Mouse (Mus musculus) hematopoietic stem cell, adult 5-6 weeks (primary cell): Measurements from ENCODE around the gene Ank3. TPM values are rescaled to one million over a fixed set of nuclear protein-coding genes. Genes with fewer than 3 reads are reported as not detected.

Source experiments
- ATAC-seq, 2 experiments: fragments of 125-278 bp in 1 of 2; replicated peaks in 1 of 2; 2 replicates each; pipeline ENCODE4 v1.8.0; 2016 to 2017; ENCODE audit warnings: inconsistent platforms in 2 of 2, mild to moderate bottlenecking in 2 of 2, moderate number of reproducible peaks in 2 of 2, low read depth in 1 of 2, moderate TSS enrichment in 1 of 2; ENCODE audit not compliant: low FRiP score in 2 of 2, poor library complexity in 2 of 2, severe bottlenecking in 2 of 2, insufficient read depth in 1 of 2, low TSS enrichment in 1 of 2
- total RNA-seq: library from RNA; stranded (forward); fragments of 172-1452, 232-1000 nt; gene quantifications from 2 replicates; pipeline ENCODE4 v1.2.3, GENCODE M21; 2017

Gene Ank3
- total RNA-seq, 1 experiment from 2014 or later = not detected

- ATAC-seq = no peak
Observed at GRCm38 (mm10) chr10:69785692-69786091, 387.1 kb downstream of the Ank3 start.

- ATAC-seq = no peak
Observed at GRCm38 (mm10) chr10:69786220-69786993, 387.8 kb downstream of the Ank3 start.

DNA sequence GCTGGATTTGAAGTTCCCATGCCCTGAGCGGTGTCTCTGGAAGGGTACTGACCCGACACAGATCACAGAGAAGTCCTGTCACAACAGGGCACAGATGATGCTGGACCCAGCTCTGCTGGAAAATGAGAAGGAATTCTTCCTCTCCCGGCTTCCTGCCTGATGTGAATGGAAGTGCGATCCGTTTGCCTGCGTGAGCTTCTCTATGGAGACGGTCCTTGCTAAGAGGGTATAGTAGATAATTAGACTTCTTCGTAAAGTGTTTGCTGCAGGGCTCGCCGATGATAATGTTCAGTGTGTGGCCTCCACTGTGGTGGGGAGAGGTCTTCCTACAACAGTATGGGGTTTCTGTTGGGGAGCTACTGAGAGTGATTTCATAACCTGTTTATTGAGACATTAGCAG lies 388.8 kb downstream of the Ank3 start:
- ATAC-seq = no peak

DNA sequence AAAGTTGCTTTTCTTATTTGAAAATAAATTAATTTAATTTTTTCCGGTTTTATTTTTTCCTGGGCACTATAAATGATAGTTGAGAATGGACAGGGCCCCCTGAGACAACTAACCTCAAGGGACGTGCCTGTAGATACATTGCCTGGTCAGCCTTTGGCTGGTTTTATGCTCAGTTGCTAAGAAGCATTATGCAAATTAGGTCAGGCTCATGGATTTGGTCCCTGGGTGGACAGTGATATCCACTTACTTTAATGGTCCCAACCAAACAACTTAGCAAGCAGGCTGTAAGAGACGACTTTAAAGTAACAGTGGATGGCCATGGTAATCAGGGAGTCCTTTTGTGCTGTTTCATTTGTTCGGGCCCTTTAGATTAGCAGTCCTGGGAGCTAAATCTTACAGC lies 392.0 kb downstream of the Ank3 start:
- ATAC-seq = no peak

DNA sequence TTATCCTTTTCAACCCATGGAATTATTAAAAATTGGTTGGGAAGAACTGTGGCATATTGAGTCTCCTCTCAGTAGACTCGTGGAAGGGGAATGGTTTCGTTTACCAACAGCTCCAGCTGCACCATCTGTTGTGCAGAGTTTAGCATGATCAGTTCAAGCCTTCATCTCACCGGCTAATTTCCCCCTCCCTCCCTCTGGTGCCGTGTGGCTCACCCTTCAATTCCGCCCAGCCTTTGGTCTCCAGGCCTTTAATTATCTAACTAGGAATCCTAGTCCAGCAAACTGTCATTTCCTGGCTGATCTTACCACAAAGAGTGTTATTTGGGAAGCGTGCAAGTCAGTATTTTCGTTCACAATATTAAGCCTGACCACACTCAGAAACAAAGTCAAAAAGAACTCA lies 393.4 kb downstream of the Ank3 start:
- ATAC-seq = no peak

- ATAC-seq = no peak
Observed at GRCm38 (mm10) chr10:69792400-69792799, 393.8 kb downstream of the Ank3 start.

GRCm38 (mm10) chr10:69793079-69793478 lies 394.5 kb downstream of the Ank3 start:
- ATAC-seq = peak; percentile 61 to 63

DNA sequence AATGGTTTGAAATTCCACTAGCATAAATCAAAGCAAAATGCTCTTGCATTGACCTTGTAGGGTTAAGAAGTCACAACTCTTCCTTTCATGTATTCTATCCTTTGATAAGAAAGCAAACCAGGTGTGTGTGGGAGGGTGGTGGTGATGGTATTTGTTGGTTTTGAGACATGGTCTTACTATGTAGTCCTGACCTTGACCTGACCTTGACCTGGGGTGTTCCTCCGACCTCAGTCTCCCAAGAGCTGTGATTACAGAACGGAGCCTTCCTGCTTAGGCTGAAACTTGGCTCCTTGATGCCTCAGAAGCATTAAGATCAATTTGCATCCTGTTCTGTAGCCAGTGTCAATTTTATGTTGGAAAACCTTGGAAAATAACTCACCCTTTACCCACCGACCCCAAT lies 397.1 kb downstream of the Ank3 start:
- ATAC-seq = no peak

- ATAC-seq = peak; percentile 93 to 97
Observed at GRCm38 (mm10) chr10:69796421-69796886, 397.9 kb downstream of the Ank3 start.

DNA sequence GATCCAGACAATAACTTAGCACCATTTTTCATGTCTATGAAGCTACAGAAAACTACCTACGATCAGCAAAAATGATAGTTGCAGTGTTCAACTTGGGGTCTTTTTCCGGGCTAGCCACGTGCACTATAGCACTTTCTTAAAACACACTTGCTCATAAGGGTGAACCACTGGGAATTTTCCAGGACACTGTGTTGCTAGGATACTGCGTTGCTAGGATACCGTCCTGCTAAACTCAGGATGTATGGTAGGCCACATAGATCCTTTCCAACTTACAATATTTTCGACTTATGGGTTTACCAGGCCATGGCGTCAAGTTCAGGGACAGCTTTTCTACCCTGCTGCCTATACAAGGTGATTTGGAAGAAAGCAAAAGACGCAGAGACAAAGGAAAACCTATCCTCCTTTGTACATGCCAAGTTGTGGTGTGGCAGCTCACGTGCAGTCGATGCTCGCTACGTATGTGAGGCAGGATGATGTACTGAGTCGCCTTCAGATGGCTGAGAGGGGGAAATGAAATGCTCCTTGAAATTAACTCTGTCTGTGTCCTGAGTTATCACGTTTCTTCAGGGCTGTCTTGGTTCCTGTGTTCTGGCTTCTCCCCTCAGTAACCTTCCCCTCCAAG lies 404.7 kb downstream of the Ank3 start:
- no peak for ATAC-seq

- no peak for ATAC-seq
Observed at GRCm38 (mm10) chr10:69804613-69805012, 406.0 kb downstream of the Ank3 start.

DNA sequence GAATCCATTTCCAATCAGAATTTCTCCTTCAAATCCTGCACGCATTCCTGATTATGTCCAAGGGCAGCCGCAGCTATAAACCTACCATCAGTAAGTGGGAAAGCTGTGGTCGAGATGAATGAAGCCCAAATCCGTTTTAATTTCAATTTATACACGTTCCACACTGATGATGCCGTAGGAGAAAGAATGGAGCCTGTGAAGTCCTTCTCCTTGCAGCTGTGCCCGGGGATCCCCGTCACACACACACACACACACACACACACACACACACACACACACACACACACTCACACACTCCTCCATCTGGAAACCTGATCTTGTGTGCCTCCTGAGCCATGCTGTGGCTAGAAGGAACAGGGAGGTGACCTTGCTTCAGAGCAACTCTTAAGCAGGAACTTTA lies 412.2 kb downstream of the Ank3 start:
- no peak for ATAC-seq

DNA sequence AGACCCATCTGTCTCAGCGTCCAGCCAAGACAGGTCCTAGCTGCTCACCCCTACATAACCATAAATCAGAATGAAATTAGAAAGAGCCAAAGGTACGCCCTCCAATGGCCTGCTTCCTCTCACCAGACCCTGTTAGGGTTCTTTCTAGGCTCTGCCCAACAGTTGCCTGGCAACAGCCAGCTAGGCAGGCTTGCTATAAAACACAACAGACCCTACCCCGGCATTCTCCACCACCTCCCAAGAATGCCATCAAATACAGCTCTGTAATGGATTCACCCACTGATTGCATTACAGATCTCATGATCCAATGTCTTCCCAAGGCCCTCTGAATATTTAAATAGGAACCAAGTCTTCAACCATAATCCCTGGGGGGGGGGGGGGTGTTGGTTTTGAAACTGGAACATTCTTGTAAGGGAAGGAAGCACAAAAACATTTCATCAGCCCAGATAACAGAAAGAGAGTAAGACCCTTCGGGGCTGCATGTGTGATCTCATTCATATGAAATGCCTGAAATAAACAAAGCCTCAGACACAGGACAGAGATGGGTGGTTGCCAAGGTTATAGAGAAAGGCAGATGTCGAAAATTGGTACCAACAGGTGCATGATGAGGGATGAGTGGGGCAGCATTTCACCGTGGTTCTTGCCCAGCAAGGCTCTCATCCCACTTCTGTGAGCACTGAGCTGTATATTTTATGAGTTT lies 415.4 kb downstream of the Ank3 start:
- ATAC-seq = no peak

DNA sequence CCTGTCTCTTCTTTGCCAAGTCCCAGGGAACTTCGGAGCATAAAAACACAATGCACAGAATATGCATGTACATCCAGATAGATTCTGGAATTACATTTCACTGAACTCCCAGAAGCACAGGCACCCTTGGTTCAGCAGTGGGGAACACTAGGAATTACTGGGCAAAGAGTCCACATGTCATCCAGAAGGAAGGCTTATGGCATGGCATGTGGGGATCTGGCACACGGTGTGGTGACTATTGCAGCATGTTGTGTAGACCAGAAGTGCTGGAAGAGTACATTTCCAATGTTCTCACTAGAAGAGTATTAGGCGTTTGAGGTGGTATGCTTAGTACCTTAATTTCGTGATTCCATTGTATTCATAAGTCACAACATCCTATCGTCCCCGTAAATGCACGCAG lies 422.7 kb downstream of the Ank3 start:
- ATAC-seq = no peak

DNA sequence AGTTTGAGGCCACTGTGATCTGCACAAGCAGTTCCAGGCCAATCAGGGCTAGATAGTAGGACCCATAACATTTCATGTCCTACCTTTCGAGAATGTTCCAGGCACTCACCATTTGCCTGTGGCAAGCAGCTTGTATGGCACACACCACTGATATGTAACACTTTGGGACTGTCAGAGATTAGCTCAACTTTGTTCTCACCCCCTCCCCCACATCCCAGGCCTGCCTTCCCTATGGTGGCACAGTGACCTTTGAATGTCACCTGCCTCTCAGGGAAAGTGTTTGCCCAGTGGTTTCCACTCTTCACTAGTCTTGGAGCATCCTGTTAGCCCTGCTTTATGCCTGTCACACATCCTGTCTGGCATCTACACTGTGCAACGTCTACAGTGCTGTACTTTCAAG lies 430.2 kb downstream of the Ank3 start:
- ATAC-seq = no peak

DNA sequence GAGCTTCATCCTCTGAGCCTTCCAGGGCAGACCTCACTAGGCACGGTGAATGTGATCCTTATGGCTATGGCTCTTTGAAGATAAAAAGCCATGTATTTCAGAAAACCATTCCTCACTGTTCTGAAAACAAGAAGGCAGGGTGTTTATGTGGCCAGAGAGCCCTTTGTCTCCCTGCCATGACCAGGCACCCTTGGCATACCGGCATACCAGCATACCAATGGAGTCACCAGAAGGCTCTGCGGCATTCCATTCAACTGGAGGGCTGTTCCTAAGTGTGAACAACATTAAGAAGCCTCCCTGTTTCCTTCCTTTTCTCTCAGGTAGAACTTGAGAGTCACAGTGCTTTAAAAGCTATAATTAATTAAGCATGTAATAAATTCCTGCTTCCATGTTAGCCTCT lies 430.7 kb downstream of the Ank3 start:
- ATAC-seq = no peak

DNA sequence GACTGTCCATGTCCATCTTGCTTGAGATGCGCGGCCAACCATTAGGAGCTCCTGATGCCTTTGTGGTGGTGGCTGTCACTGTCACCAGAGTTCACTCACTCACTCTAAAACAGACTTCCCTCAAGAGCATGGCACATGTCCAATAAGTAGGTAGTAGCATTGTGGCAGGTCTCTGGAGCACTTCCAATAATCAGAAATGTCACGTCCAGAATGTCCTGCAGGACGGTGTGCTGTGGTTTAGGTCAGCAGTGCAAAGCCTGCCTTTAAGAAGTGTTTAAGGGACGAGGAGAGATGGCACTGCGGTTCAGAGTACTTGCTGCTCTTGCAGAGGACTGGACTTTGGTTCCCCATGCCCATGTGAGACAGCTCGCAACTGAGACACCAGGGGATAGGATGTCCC lies 433.0 kb downstream of the Ank3 start:
- ATAC-seq = no peak

- ATAC-seq = no peak
Observed at GRCm38 (mm10) chr10:69832241-69832640, 433.7 kb downstream of the Ank3 start.
